In the genomic region with DNA sequence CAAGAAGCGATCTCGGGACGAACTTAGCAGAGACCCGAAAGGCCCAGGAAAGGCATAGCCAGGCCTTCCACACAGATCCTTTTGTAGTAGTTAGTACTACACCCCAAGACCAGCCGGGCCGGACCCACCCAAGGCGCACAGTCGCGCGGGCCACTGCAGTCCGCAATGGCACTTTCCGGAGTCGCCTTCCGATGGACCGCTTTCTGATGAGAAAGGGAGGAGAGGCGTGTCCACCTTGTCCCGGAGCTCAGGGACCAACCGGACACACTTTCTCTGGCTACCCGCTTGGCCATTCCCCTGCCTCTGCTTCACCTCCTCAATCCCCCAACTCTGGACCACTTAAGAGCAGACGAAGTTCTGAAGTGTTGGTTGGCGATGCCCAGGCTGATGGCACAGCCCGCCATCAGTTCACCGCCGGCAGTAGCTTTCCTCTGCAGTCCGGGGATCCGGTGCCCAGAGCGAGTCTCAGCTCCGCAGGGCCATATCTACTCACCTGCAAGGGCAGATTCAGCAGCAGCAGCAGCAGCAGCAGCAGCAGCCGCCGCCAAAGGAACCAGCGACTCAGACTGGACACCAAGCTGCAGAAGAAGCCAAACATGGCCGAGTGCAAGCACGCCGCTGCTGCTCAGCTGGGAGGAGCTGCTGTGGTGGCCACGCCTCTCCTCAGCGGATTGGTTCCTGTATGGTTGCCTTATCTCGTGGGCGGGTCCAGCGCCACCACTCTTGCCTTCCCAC, we compare ENCODE assay signal across 8 mouse cellular contexts. TPM values are rescaled to one million over a fixed set of nuclear protein-coding genes. Genes with fewer than 3 reads are reported as not detected.
A peak's percentile ranks its signal among the peaks of the same experiment; 100 is the strongest.
DNase-seq lines count a peak whose midpoint lies in the region; ATAC-seq and TF ChIP-seq lines count a peak whose summit lies in the region.

A gene (minus strand): TSS at position 628 of the 735 bp plus-strand sequence.

- peak within 1 kb of the TSS; percentile 65 for H3K4me3 ChIP-seq in forebrain, postnatal 0 days (ENCODE audit: low read depth, low read length)
- H3K4me3 ChIP-seq in layer of hippocampus, adult 2 months, result peak within 1 kb of the TSS; percentile 59
- peak within 1 kb of the TSS; percentile 49 for H3K4me3 ChIP-seq in lung, embryonic 14.5 days (ENCODE audit: low read depth, low read length)

- ATAC-seq in forebrain, postnatal 0 days, result peak; percentile 100
- ATAC-seq in lung, embryonic 14.5 days (ENCODE audit: insufficient read depth), result peak; percentile 99
- ATAC-seq in neutrophil, adult 5-6 weeks (ENCODE audit: extremely low read depth, insufficient number of reproducible peaks, low FRiP score, poor library complexity, severe bottlenecking), result peak; percentile 99

- no peaks in the 10 kb centered on the region for H3K27me3 ChIP-seq in forebrain, postnatal 0 days (ENCODE audit: insufficient read depth, low read length)
- no peaks in the 10 kb centered on the region for H3K27me3 ChIP-seq in lung, embryonic 14.5 days (ENCODE audit: insufficient read depth, low read length)

- H3K4me1 ChIP-seq in forebrain, postnatal 0 days (ENCODE audit: insufficient read depth), result no peaks in the 10 kb centered on the region
- no peaks in the 10 kb centered on the region for H3K4me1 ChIP-seq in lung, embryonic 14.5 days (ENCODE audit: insufficient read depth)

- H3K9ac ChIP-seq in forebrain, postnatal 0 days, result peak within 1 kb of the TSS; percentile 69
- peak within 1 kb of the TSS; percentile 63 for H3K9ac ChIP-seq in lung, embryonic 14.5 days

- peak within 1 kb of the TSS; percentile 91 for H3K4me2 ChIP-seq in forebrain, postnatal 0 days (ENCODE audit: low read depth)
- peak within 1 kb of the TSS; percentile 89 for H3K4me2 ChIP-seq in lung, embryonic 14.5 days

- 3% methylated on average over 39 of the region's 39 CpGs for WGBS in forebrain, postnatal 0 days
- WGBS in lung, embryonic 14.5 days, result 2% methylated on average over 39 of the region's 39 CpGs

- peak; percentile 23; the same call in 1 of the 2 replicates for TF ChIP-seq CTCF in forebrain, postnatal 0 days (IDR thresholded peaks at IDR 0.05; ENCODE audit: low read depth)
- TF ChIP-seq CTCF in layer of hippocampus, adult 2 months (conservative IDR thresholded peaks at IDR 0.05), result 0 out of 2 replicates have a peak, but pooled peaks have one; percentile 2
- TF ChIP-seq CTCF in lung, embryonic 14.5 days (IDR thresholded peaks at IDR 0.05; ENCODE audit: low read depth), result no peak

- H3K27ac ChIP-seq in forebrain, postnatal 0 days (ENCODE audit: low read depth, low read length), result no peak within 1 kb of the TSS
- H3K27ac ChIP-seq in layer of hippocampus, adult 2 months, result peak within 1 kb of the TSS; percentile 32; the same call in 1 of the 2 replicates
- no peak within 1 kb of the TSS for H3K27ac ChIP-seq in lung, embryonic 14.5 days (ENCODE audit: low read depth)

- no peaks in the 10 kb centered on the region for H3K9me3 ChIP-seq in forebrain, postnatal 0 days (ENCODE audit: low read length)
- no peaks in the 10 kb centered on the region; the same call in 1 of the 2 replicates for H3K9me3 ChIP-seq in lung, embryonic 14.5 days (ENCODE audit: low read depth, low read length)

- no peaks in the 10 kb centered on the region for H3K36me3 ChIP-seq in forebrain, postnatal 0 days (ENCODE audit: insufficient read depth)
- no peaks in the 10 kb centered on the region for H3K36me3 ChIP-seq in lung, embryonic 14.5 days (ENCODE audit: insufficient read depth)

- peak; percentile 60 for DNase-seq in MN1 (ENCODE audit: low spot score)
- peak; percentile 13 for DNase-seq in cerebellum, adult 8-10 months
- DNase-seq in forebrain, postnatal 0 days, result peak; percentile 87
- DNase-seq in heart, postnatal 4 days, result peak; percentile 83
- DNase-seq in layer of hippocampus, adult 2 months (ENCODE audit: low spot score in 2 of 2), result peak; percentile 63 to 84
- peak; percentile 92 for DNase-seq in lung, embryonic 14.5 days
- DNase-seq in testis, postnatal 14 days (ENCODE audit: low spot score), result peak; percentile 82

RNA-seq across cellular contexts. Expression of the gene that starts here (rescaled TPM):
- 1.3 and 1.8 TPM in 2 replicates for total RNA-seq in forebrain, postnatal 0 days (2014; rRNA removed)
- 3.6 and 4.9 TPM in 2 replicates for polyA plus RNA-seq in forebrain, postnatal 0 days (2015; fragmentation: Nextera tagmentation; extraction: Ambion mirVana)
- total RNA-seq in heart, postnatal 4 days (2021), result 1 to 10 TPM; 3.6 to 5.0 TPM
- total RNA-seq in layer of hippocampus, adult 2 months (2021), result 1 to 10 TPM; 2.6 to 2.8 TPM
- 9.3 and 13.6 TPM in 2 replicates for polyA plus RNA-seq in lung, embryonic 14.5 days (2014; fragmentation: Nextera tagmentation; extraction: Ambion mirVana)
- 2.1 TPM in 2 replicates for total RNA-seq in neutrophil, adult 5-6 weeks (2017)

Comparison
In these comparisons a context has a peak if more than half of its experiments do, and no peak if none do; other contexts are left out.
1. DNase-seq: peak in every context shown above with its lines; median percentile 92 in lung, embryonic 14.5 days; 87 in forebrain, postnatal 0 days; 83 in heart, postnatal 4 days; 82 in testis, postnatal 14 days; 74 in layer of hippocampus, adult 2 months; 60 in MN1; 13 in cerebellum, adult 8-10 months.